Mouse (Mus musculus) liver, embryonic 11.5 days (tissue): ENCODE measurements around the gene Tcte1. TPM values are rescaled to one million over a fixed set of nuclear protein-coding genes. Genes with fewer than 3 reads are reported as not detected.

ENCODE experiments used
- ATAC-seq: fragments of 200-750 bp; cut with Nextera tagmentation; replicated peaks from 2 replicates; pipeline ENCODE4 v1.8.0; 2017; ENCODE audit warnings: moderate number of reproducible peaks, mild to moderate bottlenecking, moderate TSS enrichment, moderate library complexity; ENCODE audit not compliant: low FRiP score
- DNase-seq: peaks from one replicate; pipeline ENCODE4 v3.0.0-alpha.2; 2017; ENCODE audit warnings: low spot score
- H3K27ac ChIP-seq: fragments of 300-500 bp; sonication (generic); 2 replicates; pipeline ENCODE4 v1.5.1; 2014; ENCODE audit warnings: mild to moderate bottlenecking, low read depth, low read length, control low read depth
- H3K27me3 ChIP-seq: fragments of 300-500 bp; sonication (generic); replicated peaks from 2 replicates; pipeline ENCODE4 v1.6.1; 2014; ENCODE audit warnings: low read length, mixed read lengths; ENCODE audit not compliant: control insufficient read depth, insufficient read depth
- H3K36me3 ChIP-seq: fragments of 300-500 bp; sonication (generic); 2 replicates; pipeline ENCODE4 v1.6.1; 2014; ENCODE audit warnings: mild to moderate bottlenecking, low read length, moderate library complexity, mixed read lengths; ENCODE audit not compliant: control insufficient read depth, insufficient read depth
- H3K4me1 ChIP-seq: fragments of 300-500 bp; sonication (generic); replicated peaks from 2 replicates; pipeline ENCODE4 v1.6.1; 2014; ENCODE audit warnings: low read length, mixed read lengths; ENCODE audit not compliant: control insufficient read depth, insufficient read depth
- H3K4me2 ChIP-seq: fragments of 300-500 bp; sonication (generic); 2 replicates; pipeline ENCODE4 v1.6.1; 2014; ENCODE audit warnings: mild to moderate bottlenecking, control low read depth, moderate library complexity
- H3K4me3 ChIP-seq: fragments of 300-500 bp; sonication (generic); 2 replicates; pipeline ENCODE4 v1.5.1; 2014; ENCODE audit warnings: low read depth, low read length, control low read depth
- H3K9ac ChIP-seq: fragments of 300-500 bp; sonication (generic); 2 replicates; pipeline ENCODE4 v1.6.1; 2014; ENCODE audit warnings: low read depth, low read length, control low read depth
- H3K9me3 ChIP-seq: fragments of 300-500 bp; sonication (generic); 2 replicates; pipeline ENCODE4 v1.6.1; 2016; ENCODE audit warnings: low read length, inconsistent platforms, mixed read lengths; ENCODE audit not compliant: control insufficient read depth
- WGBS: fragments of 180-500 bp; shearing (Covaris S2); extraction: QIAGEN DNeasy Blood & Tissue Kit; methylation state at CpG from one replicate; pipeline ENCODE4 v1.1.7; 2014; 5-methylcytosine and 5-hydroxymethylcytosine counted together
- polyA plus RNA-seq: library from polyadenylated mRNA; unstranded; fragments of >200 nt; fragmentation: Nextera tagmentation; extraction: Ambion mirVana; gene quantifications from 2 replicates; pipeline ENCODE4 v1.2.1, GENCODE M21; 2014

The Tcte1 gene
- polyA plus RNA-seq, 1 experiment from 2014 or later, result 0.23 TPM

- no peak overlapping the region for H3K4me2 ChIP-seq
- peaks cover 6% of the 10 kb centered on the region; the same call in 1 of the 2 replicates for H3K4me1 ChIP-seq
- H3K9ac ChIP-seq, result no peak overlapping the region
- no peak overlapping the region for H3K4me3 ChIP-seq
- 32% methylated on average over 5 of the region's 5 CpGs for WGBS
- H3K36me3 ChIP-seq, result no peaks in the 10 kb centered on the region; the same call in 1 of the 2 replicates
- ATAC-seq (no peak), DNase-seq (no peak)
- H3K9me3 ChIP-seq, result no peaks in the 10 kb centered on the region
- no peaks in the 10 kb centered on the region for H3K27me3 ChIP-seq
- no peak overlapping the region; the same call in 1 of the 2 replicates for H3K27ac ChIP-seq
Observed at GRCm38 (mm10) chr17:45503301-45503973, 19.8 kb upstream of the Tcte1 start.

DNA sequence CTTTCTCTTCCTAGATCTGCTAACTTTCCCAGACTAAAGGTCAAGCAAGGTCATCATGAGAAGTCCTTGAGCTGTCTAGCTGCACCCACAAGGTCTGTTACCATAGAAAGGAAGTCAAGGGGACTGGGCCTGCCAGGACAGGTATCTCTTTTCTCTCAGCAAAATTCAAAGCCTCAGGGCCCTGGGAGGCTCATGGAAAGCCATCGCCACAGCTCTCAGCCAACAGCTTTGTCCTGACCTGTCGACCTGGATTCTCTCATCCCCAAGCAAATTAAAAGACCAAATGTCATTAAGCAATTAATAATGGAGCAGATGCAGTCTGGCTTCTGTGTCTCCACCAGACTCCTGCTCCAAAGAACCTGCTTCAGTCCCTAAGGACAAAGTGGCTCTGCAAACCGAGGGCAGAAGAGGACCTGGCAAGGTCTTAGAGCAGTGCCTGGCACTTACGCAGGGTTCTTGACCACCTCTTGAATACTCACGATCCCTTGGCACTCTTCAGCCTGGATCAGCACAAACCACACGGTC lies 17.2 kb upstream of the Tcte1 start:
- no peak for ATAC-seq
- DNase-seq, result no peak
- no peak overlapping the region for H3K27ac ChIP-seq
- no peak overlapping the region for H3K9ac ChIP-seq
- WGBS, result 72% methylated on average over 6 of the region's 6 CpGs
- no peak overlapping the region for H3K4me3 ChIP-seq
- no peaks in the 10 kb centered on the region for H3K27me3 ChIP-seq
- H3K36me3 ChIP-seq, result peaks cover 4% of the 10 kb centered on the region; the same call in 1 of the 2 replicates
- H3K9me3 ChIP-seq, result no peaks in the 10 kb centered on the region
- no peak overlapping the region; the same call in 1 of the 2 replicates for H3K4me2 ChIP-seq
- H3K4me1 ChIP-seq, result peaks cover 6% of the 10 kb centered on the region; the same call in 1 of the 2 replicates

DNA sequence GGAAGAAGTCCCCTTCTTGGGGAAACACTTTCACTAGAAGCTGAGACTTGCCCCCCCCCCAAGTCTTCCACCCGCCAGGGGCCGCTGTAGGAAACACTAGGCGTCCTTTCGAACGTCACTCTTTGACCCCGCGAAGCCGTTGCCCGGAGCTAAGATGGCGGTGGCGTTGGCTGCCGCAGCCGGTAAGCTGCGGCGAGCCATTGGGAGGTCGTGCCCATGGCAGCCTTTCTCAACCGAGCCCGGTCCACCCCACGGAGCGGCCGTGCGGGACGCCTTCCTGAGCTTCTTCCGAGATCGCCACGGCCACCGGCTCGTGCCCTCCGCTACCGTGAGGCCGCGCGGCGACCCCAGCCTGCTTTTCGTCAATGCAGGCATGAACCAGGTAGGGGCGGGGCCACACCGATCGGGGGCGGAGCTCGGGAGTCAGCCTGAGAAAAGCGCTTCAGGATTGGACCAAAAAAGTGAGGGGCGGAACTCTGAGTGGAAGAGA lies 16.5 kb upstream of the Tcte1 start, which contains the start of gene Aars2:
Gene Aars2, plus strand, starts transcription at position 142 of the 490 bp plus-strand sequence.
- DNase-seq, result peak; percentile 98
- peak within 1 kb of the TSS; percentile 74; the same call in 1 of the 2 replicates for H3K27ac ChIP-seq
- peak within 1 kb of the TSS; percentile 82 for H3K4me3 ChIP-seq
- H3K36me3 ChIP-seq, result peaks cover 4% of the 10 kb centered on the region; the same call in 1 of the 2 replicates
- no peaks in the 10 kb centered on the region for H3K27me3 ChIP-seq
- H3K4me2 ChIP-seq, result peak within 1 kb of the TSS; percentile 64
- peaks cover 6% of the 10 kb centered on the region; the same call in 1 of the 2 replicates for H3K4me1 ChIP-seq
- H3K9me3 ChIP-seq, result no peaks in the 10 kb centered on the region
- under 1% methylated on average over 42 of the region's 42 CpGs for WGBS
- H3K9ac ChIP-seq, result peak within 1 kb of the TSS; percentile 89
- peak; percentile 90 for ATAC-seq

DNA sequence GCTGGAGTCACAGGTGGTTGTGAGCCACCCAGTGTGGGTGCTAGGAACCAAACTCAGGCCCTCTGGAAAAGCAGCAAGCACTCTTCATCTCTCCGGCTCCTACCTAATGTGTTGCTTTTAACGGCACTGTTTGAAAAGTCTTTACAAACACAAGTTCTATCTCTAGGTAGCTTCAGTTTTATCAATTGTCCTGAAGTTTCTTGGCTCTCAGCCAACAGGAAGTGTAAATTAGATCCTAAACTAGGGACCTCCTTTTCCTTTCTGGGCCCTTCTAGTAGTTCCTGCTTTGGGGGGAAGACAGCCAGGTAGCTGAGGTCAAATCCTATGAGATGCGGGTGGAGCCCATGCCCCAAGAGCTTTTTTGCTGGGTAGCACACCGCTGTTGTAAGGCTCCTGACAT lies 12.4 kb upstream of the Tcte1 start:
- DNase-seq (no peak), ATAC-seq (no peak)
- Histone ChIP-seq H3K27me3 (no peaks in the 10 kb centered on the region), H3K4me3 (no peak overlapping the region), H3K27ac (no peak overlapping the region), H3K4me2 (no peak overlapping the region), H3K36me3 (peaks cover 4% of the 10 kb centered on the region; the same call in 1 of the 2 replicates), H3K9ac (no peak overlapping the region), H3K9me3 (no peaks in the 10 kb centered on the region), H3K4me1 (peaks cover 7% of the 10 kb centered on the region; the same call in 1 of the 2 replicates)
- 92% methylated on average over 4 of the region's 4 CpGs for WGBS

GRCm38 (mm10) chr17:45511757-45512156 lies 11.5 kb upstream of the Tcte1 start:
- H3K9ac ChIP-seq, result no peak overlapping the region

GRCm38 (mm10) chr17:45515204-45515726 lies 8.0 kb upstream of the Tcte1 start:
- H3K27ac ChIP-seq, result no peak overlapping the region
- ATAC-seq, result no peak; the same call in 1 of the 2 replicates

More at GRCm38 (mm10) chr17:45511757-45512156, 11.5 kb upstream of the Tcte1 start:
- H3K27me3 ChIP-seq, result no peaks in the 10 kb centered on the region
- peaks cover 4% of the 10 kb centered on the region; the same call in 1 of the 2 replicates for H3K36me3 ChIP-seq
- DNase-seq (no peak), ATAC-seq (no peak)
- 78% methylated on average over 4 of the region's 4 CpGs for WGBS
- no peak overlapping the region for H3K4me3 ChIP-seq
- no peaks in the 10 kb centered on the region for H3K9me3 ChIP-seq
- H3K4me1 ChIP-seq, result peaks cover 9% of the 10 kb centered on the region; the same call in 1 of the 2 replicates
- no peak overlapping the region for H3K4me2 ChIP-seq
- no peak overlapping the region for H3K27ac ChIP-seq

GRCm38 (mm10) chr17:45515806-45516205 lies 7.4 kb upstream of the Tcte1 start:
- 0 out of 2 replicates have a peak, but pooled peaks cover 6% of the 10 kb centered on the region for H3K36me3 ChIP-seq
- no peak overlapping the region for H3K27ac ChIP-seq
- ATAC-seq, result no peak
- DNase-seq, result no peak
- no peak overlapping the region for H3K4me2 ChIP-seq
- H3K9me3 ChIP-seq, result no peaks in the 10 kb centered on the region
- H3K27me3 ChIP-seq, result no peaks in the 10 kb centered on the region
- no peak overlapping the region for H3K4me3 ChIP-seq
- peaks cover 10% of the 10 kb centered on the region for H3K4me1 ChIP-seq
- H3K9ac ChIP-seq, result no peak overlapping the region
- 84% methylated on average over 10 of the region's 10 CpGs for WGBS

More at GRCm38 (mm10) chr17:45515204-45515726, 8.0 kb upstream of the Tcte1 start:
- no peaks in the 10 kb centered on the region for H3K27me3 ChIP-seq
- no peak overlapping the region for H3K4me2 ChIP-seq
- no peaks in the 10 kb centered on the region for H3K9me3 ChIP-seq
- peaks cover 10% of the 10 kb centered on the region for H3K4me1 ChIP-seq
- 47% methylated on average over 15 of the region's 15 CpGs for WGBS
- no peak overlapping the region for H3K4me3 ChIP-seq
- DNase-seq, result no peak
- H3K9ac ChIP-seq, result no peak overlapping the region
- H3K36me3 ChIP-seq, result 0 out of 2 replicates have a peak, but pooled peaks cover 6% of the 10 kb centered on the region

DNA sequence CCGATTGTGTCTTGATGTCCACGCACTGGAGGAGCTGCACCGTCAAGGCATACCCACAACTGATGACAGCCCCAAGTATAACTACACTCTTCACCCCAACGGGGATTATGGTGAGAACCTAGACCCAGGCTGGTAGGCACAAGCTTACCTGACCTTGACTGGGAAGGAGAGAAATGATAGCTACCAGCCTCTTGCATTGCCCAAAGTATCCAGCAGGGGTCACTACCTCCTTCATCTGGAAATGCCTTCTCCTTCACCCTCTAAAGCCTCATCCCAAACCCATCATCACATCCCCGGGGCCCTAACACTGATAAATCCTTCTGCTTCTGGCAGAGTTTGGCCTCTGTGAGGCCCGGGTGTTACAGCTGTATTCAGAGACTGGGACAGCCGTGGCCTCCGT lies 6.7 kb upstream of the Tcte1 start:
- 0 out of 2 replicates have a peak, but pooled peaks cover 6% of the 10 kb centered on the region for H3K36me3 ChIP-seq
- ATAC-seq, result 0 out of 2 replicates have a peak, but pooled peaks have one; percentile 5
- WGBS, result 51% methylated on average over 8 of the region's 8 CpGs

More for the DNA sequence above, 6.7 kb upstream of the Tcte1 start:
- Histone ChIP-seq H3K4me3 (no peak overlapping the region), H3K9me3 (no peaks in the 10 kb centered on the region), H3K4me1 (peaks cover 10% of the 10 kb centered on the region), H3K9ac (no peak overlapping the region), H3K27me3 (no peaks in the 10 kb centered on the region), H3K27ac (no peak overlapping the region), H3K4me2 (no peak overlapping the region)
- DNase-seq, result peak; percentile 62
